Mouse (Mus musculus) heart, embryonic 10.5 days (tissue): ENCODE measurements around the gene Prdm15. TPM values are rescaled to one million over a fixed set of nuclear protein-coding genes. Genes with fewer than 3 reads are reported as not detected.

Source experiments
- DNase-seq: peaks from one replicate; pipeline ENCODE4 v3.0.0-alpha.2; 2017; ENCODE audit warnings: low spot score
- H3K27ac ChIP-seq: fragments of 300-500 bp; sonication (generic); 2 replicates; pipeline ENCODE4 v1.5.1; 2016; ENCODE audit warnings: mild to moderate bottlenecking
- H3K27me3 ChIP-seq: fragments of 300-500 bp; sonication (generic); 2 replicates; pipeline ENCODE4 v1.6.1; 2016; ENCODE audit warnings: mild to moderate bottlenecking; ENCODE audit not compliant: poor library complexity, insufficient read depth, severe bottlenecking
- H3K36me3 ChIP-seq: fragments of 300-500 bp; sonication (generic); 2 replicates; pipeline ENCODE4 v1.6.1; 2016; ENCODE audit warnings: mild to moderate bottlenecking, moderate library complexity
- H3K4me1 ChIP-seq: fragments of 300-500 bp; sonication (generic); 2 replicates; pipeline ENCODE4 v1.6.1; 2016; ENCODE audit warnings: mild to moderate bottlenecking
- H3K4me3 ChIP-seq: fragments of 300-500 bp; sonication (generic); 2 replicates; pipeline ENCODE4 v1.5.1; 2016; ENCODE audit warnings: mild to moderate bottlenecking, moderate library complexity
- H3K9me3 ChIP-seq: fragments of 300-500 bp; sonication (generic); 2 replicates; pipeline ENCODE4 v1.6.1; 2016; ENCODE audit warnings: mild to moderate bottlenecking, moderate library complexity
- WGBS: fragments of 180-500 bp; shearing (Covaris S2); methylation state at CpG from one replicate; pipeline ENCODE4 v1.1.7; 2016; 5-methylcytosine and 5-hydroxymethylcytosine counted together
- polyA plus RNA-seq: library from polyadenylated mRNA; unstranded; fragments of >200 nt; fragmentation: Nextera tagmentation; extraction: Ambion mirVana; gene quantifications from 2 replicates; pipeline ENCODE4 v1.2.1, GENCODE M21; 2016

The Prdm15 gene
- polyA plus RNA-seq, result 9.7 and 9.8 TPM in 2 replicates

GRCm38 (mm10) chr16:97851741-97852319 is at the start of gene Prdm15:
Prdm15 (minus strand) TSS chr16:97851850.
- DNase-seq, result peak; percentile 95
- 1% methylated on average over 31 of the region's 31 CpGs for WGBS
- H3K27me3 ChIP-seq, result no peaks in the 10 kb centered on the region

GRCm38 (mm10) chr16:97897346-97898024 is 45.8 kb upstream of the Prdm15 start:
- no peak for DNase-seq
- no peak overlapping the region for H3K4me3 ChIP-seq
- peaks cover 2% of the 10 kb centered on the region; the same call in 1 of the 2 replicates for H3K36me3 ChIP-seq
- 63% methylated on average over 5 of the region's 5 CpGs for WGBS
- no peaks in the 10 kb centered on the region for H3K9me3 ChIP-seq
- H3K4me1 ChIP-seq, result no peaks in the 10 kb centered on the region
- no peak overlapping the region for H3K27ac ChIP-seq
- H3K27me3 ChIP-seq, result no peaks in the 10 kb centered on the region

More at GRCm38 (mm10) chr16:97851741-97852319, at the start of gene Prdm15:
- H3K36me3 ChIP-seq, result peaks cover 3% of the 10 kb centered on the region; the same call in 1 of the 2 replicates
- H3K9me3 ChIP-seq, result no peaks in the 10 kb centered on the region
- H3K4me3 ChIP-seq, result peak within 1 kb of the TSS; percentile 93
- peak within 1 kb of the TSS; percentile 100 for H3K27ac ChIP-seq
- H3K4me1 ChIP-seq, result peaks cover 26% of the 10 kb centered on the region

GRCm38 (mm10) chr16:97887762-97888161 is 36.1 kb upstream of the Prdm15 start:
- no peak overlapping the region for H3K27ac ChIP-seq

GRCm38 (mm10) chr16:97883696-97884095 is 32.0 kb upstream of the Prdm15 start:
- H3K36me3 ChIP-seq, result peaks cover 21% of the 10 kb centered on the region; the same call in 1 of the 2 replicates
- 88% methylated on average over 1 of the region's 1 CpGs for WGBS
- H3K27me3 ChIP-seq, result no peaks in the 10 kb centered on the region
- H3K4me1 ChIP-seq, result no peaks in the 10 kb centered on the region
- no peaks in the 10 kb centered on the region for H3K9me3 ChIP-seq
- H3K4me3 ChIP-seq, result no peak overlapping the region
- DNase-seq, result no peak
- H3K27ac ChIP-seq, result no peak overlapping the region

More at GRCm38 (mm10) chr16:97887762-97888161, 36.1 kb upstream of the Prdm15 start:
- DNase-seq, result no peak
- Histone ChIP-seq H3K36me3 (peaks cover 26% of the 10 kb centered on the region; the same call in 1 of the 2 replicates), H3K9me3 (no peaks in the 10 kb centered on the region), H3K4me3 (no peak overlapping the region), H3K27me3 (no peaks in the 10 kb centered on the region), H3K4me1 (no peaks in the 10 kb centered on the region)

- Histone ChIP-seq H3K4me3 (no peak overlapping the region), H3K36me3 (peaks cover 21% of the 10 kb centered on the region; the same call in 1 of the 2 replicates)
These were observed 31.2 kb upstream of the Prdm15 start for GRCm38 (mm10) chr16:97882891-97883290.

GRCm38 (mm10) chr16:97879134-97879533 is 27.5 kb upstream of the Prdm15 start:
- no peak for DNase-seq
- Histone ChIP-seq H3K27ac (no peak overlapping the region), H3K9me3 (no peaks in the 10 kb centered on the region), H3K4me3 (no peak overlapping the region), H3K36me3 (peaks cover 40% of the 10 kb centered on the region), H3K27me3 (no peaks in the 10 kb centered on the region), H3K4me1 (no peaks in the 10 kb centered on the region)
- WGBS, result 85% methylated on average over 1 of the region's 1 CpGs

More at GRCm38 (mm10) chr16:97882891-97883290, 31.2 kb upstream of the Prdm15 start:
- Histone ChIP-seq H3K9me3 (no peaks in the 10 kb centered on the region), H3K27me3 (no peaks in the 10 kb centered on the region), H3K4me1 (no peaks in the 10 kb centered on the region), H3K27ac (no peak overlapping the region)
- DNase-seq, result no peak

GRCm38 (mm10) chr16:97877502-97877901 is 25.9 kb upstream of the Prdm15 start:
- WGBS, result 89% methylated on average over 3 of the region's 3 CpGs
- H3K4me1 ChIP-seq, result no peaks in the 10 kb centered on the region
- no peak for DNase-seq
- peaks cover 45% of the 10 kb centered on the region for H3K36me3 ChIP-seq
- H3K27me3 ChIP-seq, result no peaks in the 10 kb centered on the region
- no peak overlapping the region for H3K27ac ChIP-seq
- H3K4me3 ChIP-seq, result no peak overlapping the region
- no peaks in the 10 kb centered on the region for H3K9me3 ChIP-seq

- H3K27me3 ChIP-seq, result no peaks in the 10 kb centered on the region
- peaks cover 40% of the 10 kb centered on the region for H3K36me3 ChIP-seq
- DNase-seq, result no peak
- no peaks in the 10 kb centered on the region for H3K9me3 ChIP-seq
- 81% methylated on average over 4 of the region's 4 CpGs for WGBS
- H3K4me3 ChIP-seq, result no peak overlapping the region
- H3K27ac ChIP-seq, result no peak overlapping the region
- no peaks in the 10 kb centered on the region for H3K4me1 ChIP-seq
These were observed 23.5 kb upstream of the Prdm15 start for GRCm38 (mm10) chr16:97875101-97875500.

GRCm38 (mm10) chr16:97874376-97874775 is 22.7 kb upstream of the Prdm15 start:
- Histone ChIP-seq H3K27me3 (no peaks in the 10 kb centered on the region), H3K27ac (no peak overlapping the region), H3K4me1 (no peaks in the 10 kb centered on the region), H3K4me3 (no peak overlapping the region), H3K36me3 (peaks cover 35% of the 10 kb centered on the region), H3K9me3 (no peaks in the 10 kb centered on the region)
- no peak for DNase-seq
- WGBS, result 62% methylated on average over 1 of the region's 1 CpGs

GRCm38 (mm10) chr16:97872657-97873056 is 21.0 kb upstream of the Prdm15 start:
- Histone ChIP-seq H3K27ac (no peak overlapping the region), H3K4me3 (no peak overlapping the region), H3K4me1 (no peaks in the 10 kb centered on the region), H3K36me3 (peaks cover 48% of the 10 kb centered on the region), H3K27me3 (no peaks in the 10 kb centered on the region), H3K9me3 (no peaks in the 10 kb centered on the region)
- 82% methylated on average over 5 of the region's 5 CpGs for WGBS
- DNase-seq, result no peak

- no peaks in the 10 kb centered on the region for H3K27me3 ChIP-seq
- H3K36me3 ChIP-seq, result peaks cover 42% of the 10 kb centered on the region
- H3K4me1 ChIP-seq, result no peaks in the 10 kb centered on the region
- no peak for DNase-seq
- no peak overlapping the region for H3K27ac ChIP-seq
- H3K4me3 ChIP-seq, result no peak overlapping the region
- no peaks in the 10 kb centered on the region for H3K9me3 ChIP-seq
- 67% methylated on average over 6 of the region's 6 CpGs for WGBS
These were observed 17.8 kb upstream of the Prdm15 start for GRCm38 (mm10) chr16:97869193-97870102.

- 82% methylated on average over 3 of the region's 3 CpGs for WGBS
- no peak for DNase-seq
- H3K36me3 ChIP-seq, result peaks cover 35% of the 10 kb centered on the region
- H3K9me3 ChIP-seq, result no peaks in the 10 kb centered on the region
- H3K27me3 ChIP-seq, result no peaks in the 10 kb centered on the region
- no peak overlapping the region for H3K4me3 ChIP-seq
- H3K27ac ChIP-seq, result no peak overlapping the region
- no peaks in the 10 kb centered on the region for H3K4me1 ChIP-seq
These were observed 12.3 kb upstream of the Prdm15 start for GRCm38 (mm10) chr16:97863932-97864467.
